8 mouse cellular contexts compared by ENCODE assay signal in genomic region chr3:107233351-107233813, GRCm38 (mm10). TPM values are rescaled to one million over a fixed set of nuclear protein-coding genes. Genes with fewer than 3 reads are reported as not detected.
A peak's percentile ranks its signal among the peaks of the same experiment; 100 is the strongest.
DNase-seq lines count a peak whose midpoint lies in the region; ATAC-seq and TF ChIP-seq lines count a peak whose summit lies in the region.

No protein-coding gene starts in this region.

- H3K27ac ChIP-seq in MEL (ENCODE audit: control insufficient read depth, low read depth, low read length) = no peak overlapping the region
- H3K27ac ChIP-seq in forebrain, postnatal 0 days (ENCODE audit: low read depth, low read length) = no peak overlapping the region

- DNase-seq in MEL (ENCODE audit: low read depth, low spot score) = peak; percentile 82
- DNase-seq in cerebellum, adult 11-12 months = peak; percentile 43
- DNase-seq in forebrain, postnatal 0 days = peak; percentile 97
- peak; percentile 73 for DNase-seq in layer of hippocampus, adult 9-11 months
- DNase-seq in lung, postnatal 25 days (ENCODE audit: low spot score) = peak; percentile 77
- peak; percentile 84 for DNase-seq in retina, postnatal 7 days (ENCODE audit: low read depth, low spot score)
- peak; percentile 43 to 80 for DNase-seq in urinary bladder, adult 18-20 months (ENCODE audit: low spot score in 2 of 2)

- no peak overlapping the region for H3K4me3 ChIP-seq in MEL (ENCODE audit: control insufficient read depth in 1 of 2, insufficient read depth in 1 of 2, low read depth in 2 of 2, low read length in 2 of 2)
- H3K4me3 ChIP-seq in forebrain, postnatal 0 days (ENCODE audit: low read depth, low read length) = no peak overlapping the region

- no peaks in the 10 kb centered on the region for H3K36me3 ChIP-seq in MEL (ENCODE audit: control insufficient read depth in 1 of 2, insufficient read depth in 2 of 2, low read length in 2 of 2)
- H3K36me3 ChIP-seq in forebrain, postnatal 0 days (ENCODE audit: insufficient read depth) = no peaks in the 10 kb centered on the region

- H3K9me3 ChIP-seq in MEL (replicated peaks; ENCODE audit: insufficient read depth, low read length) = no peaks in the 10 kb centered on the region
- H3K9me3 ChIP-seq in forebrain, postnatal 0 days (ENCODE audit: low read length) = no peaks in the 10 kb centered on the region

- H3K4me1 ChIP-seq in MEL (ENCODE audit: control insufficient read depth in 1 of 2, insufficient read depth in 2 of 2, low read length in 2 of 2) = no peaks in the 10 kb centered on the region
- no peaks in the 10 kb centered on the region for H3K4me1 ChIP-seq in forebrain, postnatal 0 days (ENCODE audit: insufficient read depth)

- no peak for TF ChIP-seq POLR2A in MEL (IDR thresholded peaks at IDR 0.05; ENCODE audit: control insufficient read depth in 1 of 2, insufficient read depth in 1 of 2, low read depth in 1 of 2, low read length in 2 of 2, poor library complexity in 1 of 2)

- H3K79me2 ChIP-seq in MEL (ENCODE audit: control insufficient read depth, insufficient read depth, low read length, poor library complexity) = no peaks in the 10 kb centered on the region

- WGBS in forebrain, postnatal 0 days = 6% methylated on average over 11 of the region's 11 CpGs

- no peak overlapping the region for H3K9ac ChIP-seq in MEL (ENCODE audit: control insufficient read depth, low read depth, low read length, poor library complexity, severe bottlenecking)
- peak overlapping the region; percentile 25; the same call in 1 of the 2 replicates for H3K9ac ChIP-seq in forebrain, postnatal 0 days

- peak overlapping the region; percentile 35 for H3K4me2 ChIP-seq in forebrain, postnatal 0 days (ENCODE audit: low read depth)

- H3K27me3 ChIP-seq in MEL (ENCODE audit: control insufficient read depth in 1 of 2, insufficient read depth in 2 of 2, low read length in 2 of 2) = no peaks in the 10 kb centered on the region
- H3K27me3 ChIP-seq in forebrain, postnatal 0 days (ENCODE audit: insufficient read depth, low read length) = no peaks in the 10 kb centered on the region

- TF ChIP-seq EP300 in MEL (IDR thresholded peaks at IDR 0.05; ENCODE audit: low read depth in 1 of 2, low read length in 2 of 2) = no peak

- peak; percentile 99 for TF ChIP-seq RAD21 in MEL (IDR thresholded peaks at IDR 0.05; ENCODE audit: low read depth, low read length)

- peak; percentile 71 to 98 (median 80) for TF ChIP-seq CTCF in MEL (IDR thresholded peaks at IDR 0.05 in 2 of 3, conservative IDR thresholded peaks at IDR 0.05 in 1 of 3; ENCODE audit: control insufficient read depth in 1 of 3, insufficient read depth in 1 of 3, low read depth in 2 of 3, low read length in 3 of 3, poor library complexity in 1 of 3, severe bottlenecking in 1 of 3)
- peak; percentile 98 for TF ChIP-seq CTCF in forebrain, postnatal 0 days (IDR thresholded peaks at IDR 0.05; ENCODE audit: low read depth)

- ATAC-seq in forebrain, postnatal 0 days = peak; percentile 90
- ATAC-seq in hematopoietic stem cell, adult 5-6 weeks (replicated peaks in 1 of 2; ENCODE audit: insufficient read depth in 1 of 2, low FRiP score in 2 of 2, low TSS enrichment in 1 of 2, low read depth in 1 of 2, poor library complexity in 2 of 2, severe bottlenecking in 2 of 2) = peak; percentile 85 to 90

TF ChIP-seq in MEL, 35 proteins besides CTCF, POLR2A, EP300 and RAD21:
- TF ChIP-seq MAZ (IDR thresholded peaks at IDR 0.05; ENCODE audit: low read depth, low read length) (no peak), MAFK (IDR thresholded peaks at IDR 0.05; ENCODE audit: borderline replicate concordance, low read depth, low read length) (no peak), POLR2AphosphoS5 (IDR thresholded peaks at IDR 0.05; ENCODE audit: borderline replicate concordance, low read depth, low read length) (no peak), ETS1 (IDR thresholded peaks at IDR 0.05; ENCODE audit: low read depth, low read length) (no peak), CHD1 (IDR thresholded peaks at IDR 0.05; ENCODE audit: low read depth, low read length) (no peak), NRF1 (IDR thresholded peaks at IDR 0.05; ENCODE audit: insufficient read depth, low read depth, low read length, poor library complexity, severe bottlenecking) (no peak), SMC3 (IDR thresholded peaks at IDR 0.05; ENCODE audit: low read depth, low read length) (peak; percentile 96), MYB (IDR thresholded peaks at IDR 0.05; ENCODE audit: low read depth, low read length) (no peak), GABPA (IDR thresholded peaks at IDR 0.05; ENCODE audit: low read depth, low read length) (no peak), POLR2AphosphoS2 (IDR thresholded peaks at IDR 0.05; ENCODE audit: low read length) (no peak), GATA1 (IDR thresholded peaks at IDR 0.05; ENCODE audit: low read depth, low read length) (no peak), SIN3A (IDR thresholded peaks at IDR 0.05; ENCODE audit: low read length) (no peak), TBP (IDR thresholded peaks at IDR 0.05; ENCODE audit: low read depth, low read length) (no peak), ZC3H11A (IDR thresholded peaks at IDR 0.05; ENCODE audit: low read depth, low read length) (peak; percentile 96)
TF ChIP-seq in MEL: peak in this region for 2.

RNA-seq across cellular contexts. Expression of gene A630076J17Rik, which starts 3.0 kb away (rescaled TPM):
- total RNA-seq in MEL (2012; rRNA removed) = not detected in 2 replicates
- not detected for polyA plus RNA-seq in MEL (2012; ENCODE audit: insufficient read depth in 1 of 2, insufficient read length in 2 of 2, low read depth in 1 of 2, low replicate concordance in 2 of 2, missing spikeins in 1 of 2)
- not detected in 2 replicates for total RNA-seq in forebrain, postnatal 0 days (2014; rRNA removed)
- polyA plus RNA-seq in forebrain, postnatal 0 days (2015; fragmentation: Nextera tagmentation; extraction: Ambion mirVana) = not detected in 2 replicates
- total RNA-seq in hematopoietic stem cell, adult 5-6 weeks (2017) = not detected in 2 replicates

RNA-seq across cellular contexts. Expression of gene Prok1, which starts 6.1 kb away (rescaled TPM):
- total RNA-seq in MEL (2012; rRNA removed) = not detected in 2 replicates
- not detected for polyA plus RNA-seq in MEL (2012; ENCODE audit: insufficient read depth in 1 of 2, insufficient read length in 2 of 2, low read depth in 1 of 2, low replicate concordance in 2 of 2, missing spikeins in 1 of 2)
- total RNA-seq in forebrain, postnatal 0 days (2014; rRNA removed) = 0.69 TPM in 1 of 2 replicates, not detected in the other
- 0.15 TPM in 1 of 2 replicates, not detected in the other for polyA plus RNA-seq in forebrain, postnatal 0 days (2015; fragmentation: Nextera tagmentation; extraction: Ambion mirVana)
- total RNA-seq in hematopoietic stem cell, adult 5-6 weeks (2017) = not detected in 2 replicates

RNA-seq across cellular contexts. Expression of gene Cym, which starts 11.8 kb away (rescaled TPM):
- total RNA-seq in MEL (2012; rRNA removed) = 0.08 TPM in 1 of 2 replicates, not detected in the other
- not detected for polyA plus RNA-seq in MEL (2012; ENCODE audit: insufficient read depth in 1 of 2, insufficient read length in 2 of 2, low read depth in 1 of 2, low replicate concordance in 2 of 2, missing spikeins in 1 of 2)
- total RNA-seq in forebrain, postnatal 0 days (2014; rRNA removed) = not detected in 2 replicates
- polyA plus RNA-seq in forebrain, postnatal 0 days (2015; fragmentation: Nextera tagmentation; extraction: Ambion mirVana) = not detected in 2 replicates
- not detected in 2 replicates for total RNA-seq in hematopoietic stem cell, adult 5-6 weeks (2017)

RNA-seq across cellular contexts. Expression of gene Lamtor5, which starts 45.3 kb away (rescaled TPM):
- 129 TPM in 2 replicates for total RNA-seq in MEL (2012; rRNA removed)
- 100 to 1,000 TPM; 104 to 170 TPM for polyA plus RNA-seq in MEL (2012; ENCODE audit: insufficient read depth in 1 of 2, insufficient read length in 2 of 2, low read depth in 1 of 2, low replicate concordance in 2 of 2, missing spikeins in 1 of 2)
- total RNA-seq in forebrain, postnatal 0 days (2014; rRNA removed) = 76.1 and 77.0 TPM in 2 replicates
- polyA plus RNA-seq in forebrain, postnatal 0 days (2015; fragmentation: Nextera tagmentation; extraction: Ambion mirVana) = 188 and 228 TPM in 2 replicates
- total RNA-seq in hematopoietic stem cell, adult 5-6 weeks (2017) = 43.8 and 51.2 TPM in 2 replicates

RNA-seq across cellular contexts. Expression of gene Kcna10, which starts 50.5 kb away (rescaled TPM):
- not detected in 2 replicates for total RNA-seq in MEL (2012; rRNA removed)
- not detected for polyA plus RNA-seq in MEL (2012; ENCODE audit: insufficient read depth in 1 of 2, insufficient read length in 2 of 2, low read depth in 1 of 2, low replicate concordance in 2 of 2, missing spikeins in 1 of 2)
- not detected in 2 replicates for total RNA-seq in forebrain, postnatal 0 days (2014; rRNA removed)
- not detected in 2 replicates for polyA plus RNA-seq in forebrain, postnatal 0 days (2015; fragmentation: Nextera tagmentation; extraction: Ambion mirVana)
- not detected in 2 replicates for total RNA-seq in hematopoietic stem cell, adult 5-6 weeks (2017)

Comparison
In these comparisons a context has a peak if more than half of its experiments do, and no peak if none do; other contexts are left out.
1. DNase-seq: peak in every context shown above with its lines; median percentile 97 in forebrain, postnatal 0 days; 84 in retina, postnatal 7 days; 82 in MEL; 77 in lung, postnatal 25 days; 73 in layer of hippocampus, adult 9-11 months; 62 in urinary bladder, adult 18-20 months; 43 in cerebellum, adult 11-12 months.